Mouse (Mus musculus) heart, adult 2 months (tissue): ENCODE measurements around the gene Aldh6a1.

ENCODE experiments used
- CTCF ChIP-seq: fragments of 200-600 bp; IDR thresholded peaks from 2 replicates; pipeline ENCODE4 v1.8.1; 2022; ENCODE audit warnings: antibody characterized with exemption, mild to moderate bottlenecking, moderate library complexity
- EP300 ChIP-seq: fragments of 200-500 bp; IDR thresholded peaks from 2 replicates; pipeline ENCODE4 v1.6.1; 2011; ENCODE audit warnings: low read depth, low read length, control low read depth; ENCODE audit not compliant: insufficient read depth
- POLR2A ChIP-seq: fragments of 200-500 bp; IDR thresholded peaks from 2 replicates; pipeline ENCODE4 v1.6.1; 2011; ENCODE audit warnings: mild to moderate bottlenecking, low read depth, low read length, control low read depth; ENCODE audit not compliant: insufficient read depth

DNA sequence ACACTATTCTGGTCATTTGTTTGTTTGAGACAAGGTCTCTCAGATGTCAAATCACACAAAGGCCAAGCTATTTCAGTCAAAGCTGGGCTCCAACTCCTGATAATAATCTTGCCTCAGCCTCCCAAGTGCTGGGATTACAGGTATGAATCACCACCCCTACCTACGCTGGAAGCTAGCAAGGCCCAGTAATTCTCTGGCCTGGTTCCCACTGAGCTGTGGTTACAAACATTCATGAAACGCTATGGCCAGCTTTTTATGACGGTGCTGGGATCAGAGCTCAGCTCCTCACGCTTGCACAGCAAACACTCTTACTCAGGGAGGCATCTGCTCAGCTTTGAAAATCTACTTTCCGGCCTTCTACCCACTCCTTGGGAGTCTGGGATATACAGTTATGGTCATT lies 57.0 kb downstream of the Aldh6a1 start:
- TF ChIP-seq CTCF (no peak), POLR2A (no peak), EP300 (no peak)
